Mouse (Mus musculus) limb, embryonic 13.5 days (tissue): Measurements from ENCODE around the gene Atp13a1. TPM values are rescaled to one million over a fixed set of nuclear protein-coding genes. Genes with fewer than 3 reads are reported as not detected.

Experiments used
- ATAC-seq: fragments of 200-750 bp; cut with Nextera tagmentation; 2 replicates; pipeline ENCODE4 v1.8.0; 2017; ENCODE audit warnings: low read depth, moderate number of reproducible peaks, moderate TSS enrichment; ENCODE audit not compliant: low FRiP score
- H3K27ac ChIP-seq: fragments of 300-500 bp; sonication (generic); 2 replicates; pipeline ENCODE4 v1.5.1; 2015; ENCODE audit warnings: inconsistent platforms, mild to moderate bottlenecking, moderate library complexity
- H3K27me3 ChIP-seq: fragments of 300-500 bp; sonication (generic); 2 replicates; pipeline ENCODE4 v1.6.1; 2015; ENCODE audit warnings: mild to moderate bottlenecking, inconsistent platforms
- H3K36me3 ChIP-seq: fragments of 300-500 bp; sonication (generic); 2 replicates; pipeline ENCODE4 v1.6.1; 2015; ENCODE audit warnings: inconsistent platforms, mild to moderate bottlenecking, moderate library complexity
- H3K4me1 ChIP-seq: fragments of 300-500 bp; sonication (generic); 2 replicates; pipeline ENCODE4 v1.6.1; 2015; ENCODE audit warnings: inconsistent platforms
- H3K4me2 ChIP-seq: fragments of 300-500 bp; sonication (generic); replicated peaks from 2 replicates; pipeline ENCODE4 v1.6.1; 2015; ENCODE audit warnings: inconsistent platforms, mild to moderate bottlenecking, moderate library complexity
- H3K4me3 ChIP-seq: fragments of 300-500 bp; sonication (generic); 2 replicates; pipeline ENCODE4 v1.5.1; 2015; ENCODE audit warnings: moderate library complexity, mild to moderate bottlenecking, inconsistent platforms
- H3K9ac ChIP-seq: fragments of 300-500 bp; sonication (generic); 2 replicates; pipeline ENCODE4 v1.6.1; 2015; ENCODE audit warnings: mild to moderate bottlenecking, inconsistent platforms
- H3K9me3 ChIP-seq: fragments of 300-500 bp; sonication (generic); 2 replicates; pipeline ENCODE4 v1.6.1; 2016; ENCODE audit warnings: inconsistent platforms
- WGBS: fragments of 180-500 bp; shearing (Covaris S2); methylation state at CpG from one replicate; pipeline ENCODE4 v1.1.7; 2015; 5-methylcytosine and 5-hydroxymethylcytosine counted together
- polyA plus RNA-seq: library from polyadenylated mRNA; unstranded; fragments of >200 nt; fragmentation: Nextera tagmentation; extraction: Ambion mirVana; gene quantifications from 2 replicates; pipeline ENCODE4 v1.2.1, GENCODE M21; 2015

Atp13a1 gene
- polyA plus RNA-seq, 1 experiment from 2014 or later: 52.7 TPM

- Histone ChIP-seq H3K4me2 (no peak overlapping the region), H3K36me3 (peaks cover 13% of the 10 kb centered on the region), H3K27me3 (no peaks in the 10 kb centered on the region), H3K27ac (no peak overlapping the region), H3K9me3 (no peaks in the 10 kb centered on the region), H3K9ac (no peak overlapping the region), H3K4me1 (peaks cover 25% of the 10 kb centered on the region), H3K4me3 (no peak overlapping the region)
- 92% methylated on average over 5 of the region's 5 CpGs for WGBS
- no peak for ATAC-seq
These were observed 1.9 kb upstream of the Atp13a1 start for GRCm38 (mm10) chr8:69789105-69789504.

DNA sequence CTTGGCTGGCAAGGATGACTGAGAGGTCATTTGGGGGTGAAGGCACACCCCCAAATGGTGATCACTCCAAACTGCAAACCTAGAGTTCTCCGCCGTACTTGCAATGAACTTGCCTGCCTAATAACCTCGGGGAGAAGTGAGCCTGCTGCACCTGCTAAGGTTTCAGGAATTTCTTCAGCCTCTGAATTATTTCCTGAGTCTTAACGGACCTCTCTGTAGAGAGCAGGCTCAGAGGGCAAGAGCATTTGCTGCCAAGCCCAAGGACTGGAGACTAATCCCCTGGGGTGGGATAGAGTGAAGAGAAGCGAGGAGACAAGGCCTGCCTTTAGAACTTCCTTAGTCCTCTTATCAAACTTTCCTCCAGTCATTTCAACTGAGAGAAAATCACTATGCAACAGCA lies 1.2 kb upstream of the Atp13a1 start:
- Histone ChIP-seq H3K27me3 (no peaks in the 10 kb centered on the region), H3K4me2 (peak overlapping the region; percentile 82), H3K27ac (no peak overlapping the region), H3K36me3 (peaks cover 20% of the 10 kb centered on the region), H3K9ac (no peak overlapping the region), H3K9me3 (no peaks in the 10 kb centered on the region), H3K4me3 (peak overlapping the region; percentile 100), H3K4me1 (peaks cover 25% of the 10 kb centered on the region)
- WGBS: 71% methylated on average over 5 of the region's 5 CpGs
- ATAC-seq: no peak

- peak overlapping the region; percentile 82 for H3K4me2 ChIP-seq
- H3K36me3 ChIP-seq: peaks cover 26% of the 10 kb centered on the region
- no peaks in the 10 kb centered on the region for H3K9me3 ChIP-seq
- H3K4me3 ChIP-seq: peak overlapping the region; percentile 100
- ATAC-seq: peak; percentile 29; the same call in 1 of the 2 replicates
- peaks cover 25% of the 10 kb centered on the region for H3K4me1 ChIP-seq
- WGBS: 31% methylated on average over 11 of the region's 11 CpGs
- peak overlapping the region; percentile 98 for H3K9ac ChIP-seq
- no peaks in the 10 kb centered on the region for H3K27me3 ChIP-seq
- H3K27ac ChIP-seq: peak overlapping the region; percentile 92; the same call in 1 of the 2 replicates
These were observed 599 bp upstream of the Atp13a1 start for GRCm38 (mm10) chr8:69790364-69790763.

DNA sequence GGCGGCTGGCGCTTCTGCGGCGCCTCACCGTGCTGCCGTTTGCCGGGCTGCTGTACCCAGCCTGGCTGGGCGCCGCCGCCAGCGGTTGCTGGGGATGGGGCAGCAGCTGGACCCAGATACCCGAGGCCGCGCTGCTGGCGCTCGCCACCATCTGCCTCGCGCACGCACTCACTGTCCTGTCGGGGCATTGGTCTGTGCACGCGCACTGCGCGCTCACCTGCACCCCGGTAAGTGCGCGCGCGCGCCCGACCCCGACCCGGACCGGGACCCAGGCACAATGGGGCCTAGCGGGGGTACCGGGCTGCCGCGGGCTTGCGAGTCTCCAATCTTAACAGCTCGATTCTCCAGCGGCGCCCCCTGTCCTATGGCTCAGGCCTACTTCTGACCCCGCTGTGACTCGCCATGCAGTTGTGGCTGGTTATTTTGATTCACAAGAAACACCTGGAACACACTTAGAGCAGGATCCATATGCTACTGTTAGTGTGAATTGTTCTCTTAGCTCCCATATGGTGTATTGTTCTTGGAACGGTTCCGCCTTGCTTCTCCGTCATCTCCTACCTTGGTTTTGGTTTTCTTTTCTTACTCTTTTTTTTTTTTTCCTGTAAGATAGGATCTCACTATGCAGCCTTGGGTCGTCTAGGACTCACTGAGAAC lies 579 bp downstream of the Atp13a1 start:
- H3K36me3 ChIP-seq: peaks cover 38% of the 10 kb centered on the region
- peak overlapping the region; percentile 98 for H3K9ac ChIP-seq
- ATAC-seq: peak; percentile 77
- under 1% methylated on average over 48 of the region's 48 CpGs for WGBS
- H3K9me3 ChIP-seq: no peaks in the 10 kb centered on the region
- H3K4me1 ChIP-seq: peaks cover 25% of the 10 kb centered on the region
- peak overlapping the region; percentile 100 for H3K4me3 ChIP-seq
- H3K4me2 ChIP-seq: peak overlapping the region; percentile 82
- no peaks in the 10 kb centered on the region for H3K27me3 ChIP-seq
- H3K27ac ChIP-seq: peak overlapping the region; percentile 92

DNA sequence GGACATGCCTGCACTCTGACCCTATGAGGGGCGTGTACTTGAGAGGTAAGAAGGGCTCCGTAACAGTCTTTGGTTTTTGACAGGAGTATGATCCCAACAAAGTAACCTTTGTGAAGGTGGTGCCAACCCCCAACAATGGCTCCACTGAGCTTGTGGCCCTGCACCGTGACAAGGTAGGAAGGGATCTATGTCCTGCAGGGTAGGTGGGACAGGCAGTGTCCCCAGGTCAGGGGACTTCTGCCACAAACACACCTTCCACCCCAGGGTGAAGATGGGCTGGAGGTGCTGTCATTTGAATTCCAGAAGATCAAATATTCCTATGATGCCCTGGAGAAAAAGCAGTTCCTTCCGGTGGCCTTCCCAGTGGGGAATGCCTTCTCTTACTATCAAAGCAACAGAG lies 2.7 kb downstream of the Atp13a1 start:
- Histone ChIP-seq H3K4me2 (no peak overlapping the region), H3K27ac (no peak overlapping the region), H3K9me3 (no peaks in the 10 kb centered on the region), H3K4me1 (peaks cover 25% of the 10 kb centered on the region), H3K27me3 (no peaks in the 10 kb centered on the region), H3K4me3 (no peak overlapping the region), H3K36me3 (peaks cover 59% of the 10 kb centered on the region), H3K9ac (no peak overlapping the region; the same call in 1 of the 2 replicates)
- no peak for ATAC-seq
- 93% methylated on average over 4 of the region's 4 CpGs for WGBS

- Histone ChIP-seq H3K27me3 (no peaks in the 10 kb centered on the region), H3K27ac (no peak overlapping the region), H3K4me2 (no peak overlapping the region), H3K4me3 (no peak overlapping the region), H3K4me1 (peaks cover 25% of the 10 kb centered on the region), H3K9me3 (no peaks in the 10 kb centered on the region), H3K36me3 (peaks cover 63% of the 10 kb centered on the region), H3K9ac (peak overlapping the region; percentile 4; the same call in 1 of the 2 replicates)
- WGBS: 93% methylated on average over 3 of the region's 3 CpGs
- ATAC-seq: no peak
These were observed 3.1 kb downstream of the Atp13a1 start for GRCm38 (mm10) chr8:69794096-69794495.

GRCm38 (mm10) chr8:69794901-69795300 lies 3.9 kb downstream of the Atp13a1 start:
- Histone ChIP-seq H3K36me3 (peaks cover 71% of the 10 kb centered on the region), H3K4me1 (peaks cover 22% of the 10 kb centered on the region), H3K27ac (no peak overlapping the region), H3K9me3 (no peaks in the 10 kb centered on the region), H3K9ac (no peak overlapping the region), H3K27me3 (no peaks in the 10 kb centered on the region), H3K4me2 (no peak overlapping the region), H3K4me3 (no peak overlapping the region)
- no peak for ATAC-seq
- 93% methylated on average over 6 of the region's 6 CpGs for WGBS

DNA sequence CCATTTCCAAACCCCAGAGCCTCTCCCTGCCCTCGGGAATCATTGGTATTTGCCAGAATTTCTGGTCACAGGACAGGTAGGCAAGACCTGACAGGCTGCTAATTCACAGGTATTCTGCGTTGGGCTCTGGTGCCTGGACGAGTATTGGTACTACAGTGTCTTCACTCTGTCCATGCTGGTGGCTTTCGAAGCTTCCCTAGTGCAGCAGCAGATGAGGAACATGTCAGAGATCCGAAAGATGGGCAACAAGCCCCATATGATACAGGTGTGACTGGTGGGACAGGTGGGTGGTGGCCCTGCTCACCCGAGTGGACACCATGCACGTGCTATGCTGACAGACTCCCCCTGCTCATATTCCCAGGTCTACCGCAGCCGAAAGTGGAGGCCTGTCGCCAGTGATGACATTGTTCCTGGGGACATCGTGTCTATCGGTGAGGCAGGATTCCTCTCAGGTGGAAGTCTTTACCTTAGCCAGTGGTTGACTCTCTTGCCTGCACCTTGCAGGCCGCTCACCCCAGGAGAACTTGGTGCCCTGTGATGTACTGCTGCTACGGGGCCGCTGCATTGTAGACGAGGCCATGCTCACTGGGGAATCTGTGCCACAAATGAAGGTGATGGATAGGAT lies 5.9 kb downstream of the Atp13a1 start:
- no peak overlapping the region for H3K9ac ChIP-seq
- no peak overlapping the region for H3K4me2 ChIP-seq
- peaks cover 15% of the 10 kb centered on the region for H3K4me1 ChIP-seq
- H3K4me3 ChIP-seq: no peak overlapping the region
- H3K27me3 ChIP-seq: no peaks in the 10 kb centered on the region
- no peak overlapping the region for H3K27ac ChIP-seq
- no peak for ATAC-seq
- H3K9me3 ChIP-seq: no peaks in the 10 kb centered on the region
- H3K36me3 ChIP-seq: peaks cover 91% of the 10 kb centered on the region
- WGBS: 93% methylated on average over 16 of the region's 16 CpGs

DNA sequence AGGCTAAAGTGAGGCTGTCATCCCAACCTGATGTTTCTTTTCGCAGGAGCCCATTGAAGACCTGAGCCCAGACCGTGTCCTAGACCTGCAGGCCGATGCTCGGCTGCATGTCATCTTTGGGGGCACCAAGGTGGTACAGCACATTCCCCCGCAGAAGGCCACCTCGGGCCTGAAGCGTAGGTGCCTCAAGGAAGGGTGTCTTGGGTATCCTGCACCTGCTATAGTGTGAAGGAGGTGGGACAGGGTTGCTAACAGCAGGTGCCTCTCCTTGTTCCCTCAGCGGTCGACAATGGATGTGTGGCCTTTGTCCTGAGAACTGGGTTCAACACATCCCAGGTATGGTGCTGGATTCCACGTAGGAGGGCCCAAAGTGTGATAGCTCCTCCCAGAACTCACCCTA lies 6.7 kb downstream of the Atp13a1 start:
- ATAC-seq: no peak
- no peaks in the 10 kb centered on the region for H3K9me3 ChIP-seq
- no peak overlapping the region for H3K27ac ChIP-seq
- no peak overlapping the region for H3K4me2 ChIP-seq
- WGBS: 95% methylated on average over 10 of the region's 10 CpGs
- no peak overlapping the region for H3K4me3 ChIP-seq
- H3K4me1 ChIP-seq: peaks cover 7% of the 10 kb centered on the region
- no peak overlapping the region for H3K9ac ChIP-seq
- peaks cover 99% of the 10 kb centered on the region for H3K36me3 ChIP-seq
- H3K27me3 ChIP-seq: no peaks in the 10 kb centered on the region

GRCm38 (mm10) chr8:69799261-69799660 lies 8.3 kb downstream of the Atp13a1 start:
- Histone ChIP-seq H3K9me3 (no peaks in the 10 kb centered on the region), H3K4me1 (no peaks in the 10 kb centered on the region), H3K9ac (no peak overlapping the region), H3K36me3 (peaks cover 100% of the 10 kb centered on the region), H3K27me3 (no peaks in the 10 kb centered on the region), H3K4me3 (no peak overlapping the region), H3K27ac (no peak overlapping the region), H3K4me2 (no peak overlapping the region)
- 92% methylated on average over 8 of the region's 8 CpGs for WGBS
- no peak for ATAC-seq

- no peaks in the 10 kb centered on the region for H3K27me3 ChIP-seq
These were observed 9.0 kb downstream of the Atp13a1 start for GRCm38 (mm10) chr8:69799946-69800345.

DNA sequence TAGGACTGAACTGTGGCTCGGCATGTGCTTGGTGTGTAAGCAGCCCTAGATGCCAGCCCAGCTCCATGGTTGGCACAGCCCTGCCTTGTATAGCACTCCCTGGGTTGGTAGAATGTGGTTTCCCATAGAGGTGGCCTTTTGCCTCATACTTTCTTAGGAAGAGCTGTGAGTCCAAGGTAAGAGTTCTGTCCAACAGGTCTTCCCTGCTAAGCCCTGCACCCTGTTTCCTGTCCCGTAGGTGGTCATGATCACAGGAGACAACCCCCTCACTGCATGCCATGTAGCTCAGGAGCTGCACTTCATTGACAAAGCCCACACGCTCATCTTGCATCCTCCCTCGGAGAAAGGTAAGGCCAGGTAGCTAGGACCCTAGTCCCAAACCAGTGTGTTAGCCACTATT lies 10.8 kb downstream of the Atp13a1 start:
- no peaks in the 10 kb centered on the region for H3K27me3 ChIP-seq
- H3K4me2 ChIP-seq: no peak overlapping the region
- no peaks in the 10 kb centered on the region for H3K4me1 ChIP-seq
- no peak overlapping the region for H3K4me3 ChIP-seq
- peaks cover 98% of the 10 kb centered on the region for H3K36me3 ChIP-seq
- H3K27ac ChIP-seq: no peak overlapping the region
- H3K9me3 ChIP-seq: no peaks in the 10 kb centered on the region
- WGBS: 96% methylated on average over 4 of the region's 4 CpGs
- H3K9ac ChIP-seq: no peak overlapping the region
- no peak for ATAC-seq

More at GRCm38 (mm10) chr8:69799946-69800345, 9.0 kb downstream of the Atp13a1 start:
- H3K9me3 ChIP-seq: no peaks in the 10 kb centered on the region
- peaks cover 98% of the 10 kb centered on the region for H3K36me3 ChIP-seq
- 86% methylated on average over 5 of the region's 5 CpGs for WGBS
- no peak overlapping the region for H3K9ac ChIP-seq
- no peak overlapping the region for H3K4me3 ChIP-seq
- no peaks in the 10 kb centered on the region for H3K4me1 ChIP-seq
- no peak overlapping the region for H3K4me2 ChIP-seq
- no peak overlapping the region for H3K27ac ChIP-seq
- no peak for ATAC-seq
